17 mouse cellular contexts compared by ENCODE assay signal in genomic region chr13:94518176-94518575, GRCm38 (mm10).
"Had no signal": no experiment of that assay in that cellular context is flagged by ENCODE, and none has a peak within 500 bp of the region (broad histone marks: within the 10 kb centered on the region; RNA-seq: fewer than 3 reads in every experiment).

No protein-coding gene starts in this region.

- H3K27ac ChIP-seq: lung, embryonic 15.5 days; macrophage; midbrain, embryonic 12.5 days; neural tube, embryonic 12.5 days; stomach, embryonic 15.5 days; stomach, postnatal 0 days had no signal

- H3K4me1 ChIP-seq: lung, embryonic 15.5 days; midbrain, embryonic 12.5 days; neural tube, embryonic 12.5 days; stomach, embryonic 15.5 days had no signal

- H3K9me3 ChIP-seq: lung, embryonic 15.5 days; megakaryocyte, embryonic 14.5 days; midbrain, embryonic 12.5 days; neural tube, embryonic 12.5 days; stomach, embryonic 15.5 days had no signal

- DNase-seq: liver, postnatal 0 days; lung, adult 2 months; lung, postnatal 14 days; lung, postnatal 36 days; midbrain, embryonic 14.5 days; right cerebral cortex, postnatal 14 days; thymus, adult 2 months; thymus, postnatal 25 days; thymus, postnatal 4 days had no signal

- ATAC-seq: liver, postnatal 0 days; lung, postnatal 0 days had no signal

- H3K4me3 ChIP-seq: lung, embryonic 15.5 days; megakaryocyte, embryonic 14.5 days; midbrain, embryonic 12.5 days; neural tube, embryonic 12.5 days; stomach, embryonic 15.5 days had no signal

- H3K9ac ChIP-seq: liver, postnatal 0 days; lung, embryonic 15.5 days; midbrain, embryonic 12.5 days; neural tube, embryonic 12.5 days; stomach, embryonic 15.5 days had no signal

- H3K27me3 ChIP-seq: lung, embryonic 15.5 days; megakaryocyte, embryonic 14.5 days; midbrain, embryonic 12.5 days; neural tube, embryonic 12.5 days; stomach, embryonic 15.5 days had no signal

- H3K4me2 ChIP-seq: lung, embryonic 15.5 days; midbrain, embryonic 12.5 days; neural tube, embryonic 12.5 days; stomach, embryonic 15.5 days had no signal

- H3K36me3 ChIP-seq: lung, embryonic 15.5 days; midbrain, embryonic 12.5 days; stomach, embryonic 15.5 days had no signal
